Mouse (Mus musculus): ENCODE measurements at regions not wholly inside any gene's neighbourhood (a gene's known extent, or its start where the extent isn't known, plus 50 kb on each side); places are given as distances from the start of the nearest gene placed in this dataset.
"Not testable (repeated sequence)": the region's sequence is repeated elsewhere in the genome, so short reads cannot be mapped to it uniquely, and the experiment has no call there.

GRCm38 (mm10) chr12:114009391-114009790 lies 465.7 kb downstream of the Adam6a start:
- 53% methylated on average over 2 of the region's 2 CpGs for WGBS
- no peaks in the 10 kb centered on the region for H3K27me3 ChIP-seq (ENCODE audit: insufficient read depth, low read length)
- H3K4me3 ChIP-seq (ENCODE audit: low read depth, low read length): no peak overlapping the region
- TF ChIP-seq CTCF (IDR thresholded peaks at IDR 0.05; ENCODE audit: low read depth): no peak
- no peak for ATAC-seq (ENCODE audit: insufficient read depth)
- no peaks in the 10 kb centered on the region for H3K4me1 ChIP-seq (ENCODE audit: insufficient read depth)
- H3K27ac ChIP-seq (ENCODE audit: low read depth): no peak overlapping the region
- no peak for DNase-seq
- H3K9ac ChIP-seq: no peak overlapping the region
- H3K36me3 ChIP-seq (ENCODE audit: insufficient read depth): no peaks in the 10 kb centered on the region
- H3K4me2 ChIP-seq: no peak overlapping the region
- H3K9me3 ChIP-seq (ENCODE audit: low read depth, low read length): no peaks in the 10 kb centered on the region

- not testable (repeated sequence) for H3K27me3 ChIP-seq (ENCODE audit: insufficient read depth, low read length); H3K9ac ChIP-seq; H3K4me2 ChIP-seq; H3K4me1 ChIP-seq (ENCODE audit: insufficient read depth); ATAC-seq (ENCODE audit: insufficient read depth); H3K36me3 ChIP-seq (ENCODE audit: insufficient read depth); H3K4me3 ChIP-seq (ENCODE audit: low read depth, low read length); H3K27ac ChIP-seq (ENCODE audit: low read depth); H3K9me3 ChIP-seq (ENCODE audit: low read depth, low read length)
- DNase-seq: peak; percentile 7
- TF ChIP-seq CTCF (IDR thresholded peaks at IDR 0.05; ENCODE audit: low read depth): peak; percentile 42
- WGBS: 22% methylated on average over 4 of the region's 4 CpGs
These were observed 469.2 kb downstream of the Adam6a start for GRCm38 (mm10) chr12:114012860-114013259.

- H3K9ac ChIP-seq; H3K9me3 ChIP-seq (ENCODE audit: low read depth, low read length); ATAC-seq (ENCODE audit: insufficient read depth); H3K4me2 ChIP-seq; H3K27ac ChIP-seq (ENCODE audit: low read depth); H3K4me1 ChIP-seq (ENCODE audit: insufficient read depth); DNase-seq; H3K27me3 ChIP-seq (ENCODE audit: insufficient read depth, low read length); H3K36me3 ChIP-seq (ENCODE audit: insufficient read depth); H3K4me3 ChIP-seq (ENCODE audit: low read depth, low read length): not testable (repeated sequence)
- 63% methylated on average over 2 of the region's 2 CpGs for WGBS
These were observed 493.3 kb downstream of the Adam6a start for GRCm38 (mm10) chr12:114037011-114037410.

DNA sequence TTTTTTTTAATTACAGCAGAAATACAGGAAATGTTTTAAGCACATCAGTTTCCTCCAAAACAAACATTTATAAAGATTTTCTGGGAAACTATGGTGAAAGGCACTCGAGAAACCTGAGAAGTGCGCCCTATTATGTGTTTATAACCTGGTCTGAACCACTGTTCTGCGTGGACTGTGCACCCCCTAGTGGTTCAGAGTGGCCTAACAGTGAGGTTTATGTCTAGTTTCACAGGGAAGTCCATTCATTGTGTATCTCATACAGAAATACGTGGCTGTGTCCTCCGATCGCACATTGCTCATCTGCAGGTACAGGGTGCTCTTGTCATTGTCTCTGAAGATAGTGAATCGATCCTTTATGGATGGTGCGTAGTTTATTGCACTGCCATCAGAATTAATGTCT lies 504.3 kb downstream of the Adam6a start:
- peak; percentile 4 for DNase-seq

GRCm38 (mm10) chr12:114053341-114053740 lies 509.6 kb downstream of the Adam6a start:
- ATAC-seq (ENCODE audit: insufficient read depth): no peak
- TF ChIP-seq CTCF (IDR thresholded peaks at IDR 0.05; ENCODE audit: low read depth): no peak
- Histone ChIP-seq H3K9ac (no peak overlapping the region), H3K4me3 (ENCODE audit: low read depth, low read length) (no peak overlapping the region), H3K4me1 (ENCODE audit: insufficient read depth) (no peaks in the 10 kb centered on the region), H3K36me3 (ENCODE audit: insufficient read depth) (no peaks in the 10 kb centered on the region), H3K27me3 (ENCODE audit: insufficient read depth, low read length) (no peaks in the 10 kb centered on the region), H3K4me2 (no peak overlapping the region), H3K27ac (ENCODE audit: low read depth) (no peak overlapping the region), H3K9me3 (ENCODE audit: low read depth, low read length) (no peaks in the 10 kb centered on the region)
- 89% methylated on average over 2 of the region's 2 CpGs for WGBS
- no peak for DNase-seq

More for the DNA sequence above, 504.3 kb downstream of the Adam6a start:
- H3K36me3 ChIP-seq (ENCODE audit: insufficient read depth); H3K4me3 ChIP-seq (ENCODE audit: low read depth, low read length); H3K9ac ChIP-seq; H3K27me3 ChIP-seq (ENCODE audit: insufficient read depth, low read length); ATAC-seq (ENCODE audit: insufficient read depth); H3K4me1 ChIP-seq (ENCODE audit: insufficient read depth); H3K4me2 ChIP-seq; H3K27ac ChIP-seq (ENCODE audit: low read depth); H3K9me3 ChIP-seq (ENCODE audit: low read depth, low read length): not testable (repeated sequence)
- WGBS: 64% methylated on average over 8 of the region's 8 CpGs
- peak; percentile 33; the same call in 1 of the 2 replicates for TF ChIP-seq CTCF (IDR thresholded peaks at IDR 0.05; ENCODE audit: low read depth)

DNA sequence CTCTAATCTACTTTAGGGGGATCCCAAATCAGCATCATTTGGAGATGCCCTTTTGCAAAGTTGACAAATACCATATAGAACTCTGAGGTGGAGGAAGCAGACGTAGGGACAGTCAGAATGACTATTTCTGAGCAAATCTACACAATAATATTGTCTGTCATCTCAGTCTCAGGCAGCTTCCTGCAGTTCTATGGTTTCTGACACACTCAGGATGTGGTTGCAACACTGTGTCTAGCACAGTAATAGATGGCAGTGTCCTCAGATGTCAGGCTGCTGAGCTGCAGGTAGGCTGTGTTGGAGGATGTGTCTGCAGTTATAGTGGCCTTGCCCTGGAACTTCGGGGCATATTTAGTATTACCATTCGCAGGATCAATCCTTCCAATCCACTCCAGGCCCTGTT lies 515.9 kb downstream of the Adam6a start:
- no peak for DNase-seq
- H3K27ac ChIP-seq (ENCODE audit: low read depth): no peak overlapping the region
- H3K27me3 ChIP-seq (ENCODE audit: insufficient read depth, low read length): no peaks in the 10 kb centered on the region
- no peak for ATAC-seq (ENCODE audit: insufficient read depth)
- no peak overlapping the region for H3K4me3 ChIP-seq (ENCODE audit: low read depth, low read length)
- no peak for TF ChIP-seq CTCF (IDR thresholded peaks at IDR 0.05; ENCODE audit: low read depth)
- no peak overlapping the region for H3K9ac ChIP-seq
- no peaks in the 10 kb centered on the region for H3K9me3 ChIP-seq (ENCODE audit: low read depth, low read length)
- no peak overlapping the region for H3K4me2 ChIP-seq
- H3K4me1 ChIP-seq (ENCODE audit: insufficient read depth): no peaks in the 10 kb centered on the region
- no peaks in the 10 kb centered on the region for H3K36me3 ChIP-seq (ENCODE audit: insufficient read depth)
- 60% methylated on average over 3 of the region's 3 CpGs for whole genome bisulfite sequencing

DNA sequence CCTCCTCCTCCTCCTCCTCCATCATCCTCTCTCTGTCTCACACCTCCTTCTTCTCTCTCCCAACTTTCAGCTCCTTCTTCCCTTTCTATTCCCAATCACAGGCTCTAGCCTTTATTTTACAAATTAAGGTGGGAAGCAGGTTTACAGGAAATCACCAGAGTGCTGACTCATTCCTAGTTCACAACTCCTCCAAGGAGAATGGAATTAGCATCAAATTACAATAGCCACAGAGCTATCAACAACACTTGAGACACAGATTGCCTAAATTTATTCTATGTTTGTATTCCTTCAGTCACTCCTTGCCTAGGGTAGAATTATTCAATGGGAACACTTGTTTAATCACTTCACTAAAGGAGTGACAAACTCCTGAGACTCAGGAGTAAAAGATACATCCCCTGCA lies 523.5 kb downstream of the Adam6a start:
- Histone ChIP-seq H3K36me3 (ENCODE audit: insufficient read depth) (no peaks in the 10 kb centered on the region), H3K9me3 (ENCODE audit: low read depth, low read length) (no peaks in the 10 kb centered on the region), H3K27ac (ENCODE audit: low read depth) (no peak overlapping the region), H3K4me3 (ENCODE audit: low read depth, low read length) (no peak overlapping the region), H3K9ac (no peak overlapping the region), H3K27me3 (ENCODE audit: insufficient read depth, low read length) (no peaks in the 10 kb centered on the region), H3K4me1 (ENCODE audit: insufficient read depth) (no peaks in the 10 kb centered on the region), H3K4me2 (no peak overlapping the region)
- DNase-seq: no peak
- no peak for TF ChIP-seq CTCF (IDR thresholded peaks at IDR 0.05; ENCODE audit: low read depth)
- no peak for ATAC-seq (ENCODE audit: insufficient read depth)

DNA sequence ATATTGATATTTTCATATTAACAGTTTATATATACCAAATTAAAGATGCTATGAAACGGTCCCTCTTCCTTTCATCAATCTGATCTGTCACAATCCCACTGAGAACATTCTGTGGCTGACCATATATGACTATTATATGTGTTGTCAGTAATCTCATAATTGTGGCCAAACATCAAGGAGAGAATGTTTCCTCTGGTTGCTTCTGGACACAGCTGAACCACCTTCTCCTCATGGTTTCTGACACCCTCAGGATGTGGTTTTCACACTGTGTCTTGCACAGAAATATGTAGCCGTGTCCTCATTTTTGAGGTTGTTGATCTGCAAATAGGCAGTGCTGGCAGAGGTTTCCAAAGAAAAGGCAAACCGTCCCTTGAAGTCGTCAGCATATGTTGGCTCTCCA lies 565.0 kb downstream of the Adam6a start:
- not testable (repeated sequence) for ATAC-seq (ENCODE audit: insufficient read depth); H3K27me3 ChIP-seq (ENCODE audit: insufficient read depth, low read length); DNase-seq; H3K4me3 ChIP-seq (ENCODE audit: low read depth, low read length); H3K36me3 ChIP-seq (ENCODE audit: insufficient read depth); H3K9me3 ChIP-seq (ENCODE audit: low read depth, low read length); H3K9ac ChIP-seq; H3K4me2 ChIP-seq; H3K27ac ChIP-seq (ENCODE audit: low read depth); H3K4me1 ChIP-seq (ENCODE audit: insufficient read depth)
- WGBS: 76% methylated on average over 4 of the region's 4 CpGs
